Mouse (Mus musculus) mesoderm, embryonic 11.5 days (tissue): ENCODE measurements at regions not wholly inside any gene's neighbourhood (a gene's known extent, or its start where the extent isn't known, plus 50 kb on each side); places are given as distances from the start of the nearest gene placed in this dataset.
"Not testable (repeated sequence)": the region's sequence is repeated elsewhere in the genome, so short reads cannot be mapped to it uniquely, and the experiment has no call there.

Experiments
- DNase-seq: peaks from one replicate; pipeline ENCODE4 v3.0.0-alpha.2; 2012; ENCODE audit warnings: low read depth, low spot score

GRCm38 (mm10) chr12:77589416-77589815 is 351.5 kb downstream of the Fut8 start:
- no peak for DNase-seq

- no peak for DNase-seq
These were observed 356.2 kb downstream of the Fut8 start for GRCm38 (mm10) chr12:77594092-77594491.

GRCm38 (mm10) chr12:77594657-77595056 is 356.7 kb downstream of the Fut8 start:
- no peak for DNase-seq

GRCm38 (mm10) chr12:77595821-77596220 is 357.9 kb downstream of the Fut8 start:
- DNase-seq = no peak

DNA sequence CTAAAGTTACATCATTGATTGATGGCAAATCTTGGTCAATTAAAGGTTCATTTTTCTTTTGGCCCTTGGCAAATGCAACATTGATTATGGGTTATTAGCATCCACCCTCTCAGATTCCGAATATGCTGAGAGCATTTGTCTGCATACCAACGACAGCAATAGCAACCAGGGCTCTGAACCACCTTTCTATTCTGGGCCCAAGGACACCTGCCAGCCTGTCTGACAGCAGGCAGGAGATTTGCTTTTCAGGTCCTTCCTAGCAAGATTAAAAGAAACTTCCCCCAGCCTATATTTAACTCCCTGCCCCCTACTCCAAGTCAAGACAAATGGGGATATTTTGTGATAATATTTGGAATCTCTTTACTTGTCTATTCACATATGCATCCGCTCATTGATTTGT is 358.8 kb downstream of the Fut8 start:
- DNase-seq = no peak

DNA sequence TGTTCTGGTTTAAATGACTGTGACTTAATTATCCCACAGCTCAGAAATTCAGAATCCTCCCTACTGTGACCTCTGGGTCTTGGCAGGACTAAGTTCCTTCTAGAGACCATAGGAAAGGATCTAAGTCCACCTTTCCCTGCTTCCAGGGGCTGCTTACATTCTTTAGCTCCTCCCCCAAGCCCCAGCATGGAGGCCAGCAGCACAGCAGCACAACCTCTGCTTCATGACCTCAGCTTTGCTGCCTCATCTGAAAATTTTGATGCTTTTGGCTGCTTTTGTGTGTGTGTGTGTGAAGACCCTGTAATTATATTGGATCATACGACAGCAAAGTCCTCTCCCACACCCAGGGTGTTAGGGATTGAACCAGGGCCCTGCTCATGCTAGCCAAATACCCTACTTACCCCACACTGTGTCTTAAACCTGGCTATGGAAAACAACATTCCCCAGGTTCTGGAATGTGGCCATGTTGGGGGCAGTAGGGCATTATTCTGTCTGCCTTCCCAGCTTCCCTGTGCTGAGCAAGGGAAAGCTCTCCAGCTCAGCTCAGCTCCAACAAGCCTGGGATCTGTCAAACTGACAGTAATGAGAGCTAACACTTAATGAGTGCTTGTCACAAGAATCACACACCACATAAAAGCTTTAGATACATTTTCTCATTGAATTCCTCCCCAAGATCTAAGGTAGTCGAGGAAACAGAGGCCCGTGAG is 359.9 kb downstream of the Fut8 start:
- peak; percentile 56 for DNase-seq

GRCm38 (mm10) chr12:77598334-77598715 is 360.4 kb downstream of the Fut8 start:
- DNase-seq = no peak

GRCm38 (mm10) chr12:77599391-77599790 is 361.5 kb downstream of the Fut8 start:
- no peak for DNase-seq

DNA sequence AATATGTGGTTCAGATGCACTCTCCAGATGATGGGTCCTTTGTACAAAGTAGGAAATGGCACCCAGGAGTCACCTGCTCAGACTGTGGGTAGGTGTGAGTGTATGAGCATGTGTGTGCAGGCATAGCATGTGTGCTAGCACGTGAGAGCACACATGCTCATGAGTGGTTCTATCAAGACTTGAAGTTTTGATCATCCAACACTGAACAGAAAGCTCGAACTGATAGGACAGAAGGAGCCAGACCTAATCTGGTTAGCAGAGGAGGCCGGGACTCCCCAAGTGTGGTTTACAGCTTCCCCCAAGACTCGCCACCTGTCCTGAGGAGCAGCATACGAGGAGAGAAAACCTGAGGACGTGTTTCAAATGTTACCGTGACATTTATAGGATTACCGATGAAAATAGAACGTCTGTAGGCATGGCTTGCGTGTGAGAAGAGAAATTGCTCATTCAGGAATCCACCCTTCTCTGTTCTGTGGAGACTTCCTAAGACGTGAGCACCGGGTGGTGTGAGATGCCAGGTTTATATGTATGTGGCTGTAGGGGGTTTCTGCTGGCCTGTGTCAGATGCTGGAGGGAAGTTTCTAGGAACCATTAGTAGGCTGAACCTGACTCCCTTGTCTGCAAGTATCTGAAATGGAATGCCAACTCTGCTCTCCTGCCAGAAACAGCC is 366.0 kb downstream of the Fut8 start:
- no peak for DNase-seq

- no peak for DNase-seq
These were observed 379.6 kb downstream of the Fut8 start for GRCm38 (mm10) chr12:77617552-77617951.

DNA sequence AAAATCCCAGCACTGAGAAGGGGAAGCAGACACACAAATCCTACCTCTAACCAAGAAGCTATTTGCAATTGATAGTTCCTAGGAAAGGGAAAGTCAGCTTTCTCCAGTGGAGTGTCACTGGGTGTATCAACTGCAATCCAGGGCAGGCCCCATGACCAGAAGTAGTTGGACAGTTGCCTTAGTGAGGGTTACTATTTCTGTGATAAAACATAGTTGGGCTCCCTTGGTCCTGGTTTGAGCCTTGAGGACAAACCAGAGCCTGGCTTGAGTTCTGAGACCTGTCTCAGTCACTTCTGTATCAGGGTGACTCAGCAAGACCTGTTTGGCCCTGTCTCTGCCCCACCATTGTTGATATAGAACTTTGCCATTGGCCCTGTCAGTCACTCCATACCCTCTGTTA is 384.3 kb downstream of the Fut8 start:
- no peak for DNase-seq

- DNase-seq = not testable (repeated sequence)
These were observed 386.4 kb downstream of the Fut8 start for GRCm38 (mm10) chr12:77624323-77624722.

DNA sequence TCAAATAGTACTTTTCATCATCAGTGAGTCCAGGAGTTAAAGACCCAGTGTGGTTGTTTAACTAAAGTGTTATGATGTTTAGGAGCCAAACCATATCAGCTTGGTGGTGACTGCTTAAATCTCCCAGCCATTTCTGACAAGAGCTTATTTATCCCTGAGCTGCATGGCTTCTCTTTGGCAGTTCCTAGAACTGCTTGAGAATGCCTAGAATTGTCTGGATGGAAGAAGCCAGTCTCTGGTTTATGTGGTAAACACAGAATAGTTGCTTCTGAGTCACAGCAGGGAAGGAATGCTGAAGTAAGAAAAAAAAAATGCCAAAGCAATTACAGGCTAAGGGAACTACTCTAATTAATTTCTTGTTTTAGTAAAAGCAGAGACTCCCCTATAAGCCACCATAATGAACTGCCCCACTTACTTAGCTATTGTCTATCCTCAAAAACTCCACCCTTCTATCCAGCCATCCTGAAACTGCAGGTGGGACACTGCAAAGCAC is 390.5 kb downstream of the Fut8 start:
- DNase-seq = no peak

DNA sequence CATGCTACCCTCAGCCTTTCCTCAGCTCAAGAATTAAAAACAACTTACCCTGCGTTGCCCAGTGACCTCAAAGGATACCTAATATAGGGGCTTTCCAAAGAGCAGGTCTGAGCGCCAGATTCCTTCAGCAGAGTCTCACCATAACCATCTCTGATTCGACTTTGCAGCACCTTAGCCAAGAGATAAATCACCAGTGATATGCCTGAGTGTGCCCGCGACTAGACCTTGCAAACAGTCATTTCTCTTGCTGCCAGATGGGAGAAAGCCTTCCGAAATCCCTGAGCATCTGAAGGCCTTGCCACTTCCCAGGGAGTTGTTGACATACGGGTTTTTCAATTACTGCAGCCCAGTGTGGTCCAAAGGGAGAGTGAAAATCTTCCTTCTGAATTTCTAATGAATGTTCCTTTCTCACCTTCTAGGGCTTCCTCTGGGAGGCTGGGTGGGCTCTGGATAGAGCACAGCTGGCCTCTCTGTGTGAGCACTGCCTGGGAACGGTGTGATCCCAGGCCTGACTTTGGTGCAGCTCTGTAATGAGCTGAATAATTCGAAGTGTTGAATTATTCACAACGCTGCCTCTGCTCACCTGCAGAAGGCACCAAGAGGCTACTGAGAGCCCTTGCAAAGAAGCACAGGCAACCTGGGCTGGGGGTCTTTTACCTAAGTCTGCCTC is 396.2 kb downstream of the Fut8 start:
- DNase-seq = peak; percentile 17

- DNase-seq = peak; percentile 21
These were observed 400.3 kb downstream of the Fut8 start for GRCm38 (mm10) chr12:77638266-77638665.

DNA sequence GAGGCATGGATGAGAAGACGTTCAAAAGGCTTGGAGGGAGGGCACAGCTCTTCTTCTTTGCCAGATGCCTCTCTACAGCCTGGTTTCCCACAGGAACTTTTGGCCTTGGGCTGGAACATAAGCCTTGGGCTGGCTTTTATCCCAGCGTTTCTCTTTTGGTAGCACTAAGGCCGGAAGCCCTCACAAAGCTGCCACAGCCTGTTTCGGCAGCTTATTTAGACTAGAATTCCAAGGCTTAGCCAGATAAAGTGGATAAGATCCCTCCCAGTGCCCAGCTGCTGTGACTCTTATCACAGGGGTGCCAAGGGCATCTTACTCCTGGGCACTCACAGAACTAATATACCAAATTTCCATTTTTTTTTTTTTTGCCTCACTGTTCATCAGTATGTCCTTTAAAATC is 404.4 kb downstream of the Fut8 start:
- DNase-seq = no peak

- no peak for DNase-seq
These were observed 409.9 kb downstream of the Fut8 start for GRCm38 (mm10) chr12:77647841-77648240.

DNA sequence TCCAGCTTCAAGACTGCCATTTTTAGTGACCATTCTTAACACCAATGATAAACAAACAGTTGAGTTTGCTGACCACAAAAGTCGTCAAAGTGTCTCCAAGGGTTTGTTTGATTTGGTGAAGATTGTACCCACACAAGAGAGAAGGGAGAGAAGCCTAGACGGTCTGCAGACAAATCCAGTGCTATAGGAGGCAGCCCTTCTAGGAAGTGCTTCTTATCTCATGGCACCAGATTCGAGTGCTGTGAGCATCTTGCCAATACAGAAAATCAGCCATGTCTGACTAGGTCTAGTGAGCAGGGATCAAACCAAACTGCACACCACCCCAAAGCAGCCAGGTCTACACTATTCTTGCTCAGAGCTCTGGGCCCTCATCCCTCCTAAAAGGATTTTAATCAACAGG is 416.4 kb downstream of the Fut8 start:
- no peak for DNase-seq

DNA sequence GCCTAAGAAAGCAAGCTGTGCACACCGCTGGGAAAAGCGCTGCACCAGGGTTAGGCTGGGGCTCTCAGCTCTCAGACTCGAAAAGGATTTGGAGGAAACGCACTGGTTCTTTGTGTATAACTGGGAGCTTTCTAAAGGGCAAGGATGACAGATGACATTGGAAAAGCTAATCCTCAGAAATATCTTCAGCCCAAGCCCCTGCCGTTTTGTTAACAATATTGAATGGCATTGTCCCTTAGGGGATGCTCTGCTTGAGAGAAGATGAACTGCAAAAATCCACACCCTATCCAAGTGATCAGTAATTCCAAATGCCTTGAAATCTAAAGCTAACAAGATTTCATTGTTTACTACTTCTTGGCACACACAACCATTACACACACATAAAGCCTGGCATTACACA is 419.1 kb downstream of the Fut8 start:
- no peak for DNase-seq

GRCm38 (mm10) chr12:77657878-77658277 is 420.0 kb downstream of the Fut8 start:
- no peak for DNase-seq

- DNase-seq = no peak
These were observed 425.3 kb downstream of the Fut8 start for GRCm38 (mm10) chr12:77663180-77663579.

GRCm38 (mm10) chr12:77663665-77664374 is 425.9 kb downstream of the Fut8 start:
- no peak for DNase-seq
